Mouse (Mus musculus): ENCODE data around the gene Fam241a.

Fam241a gene

DNA sequence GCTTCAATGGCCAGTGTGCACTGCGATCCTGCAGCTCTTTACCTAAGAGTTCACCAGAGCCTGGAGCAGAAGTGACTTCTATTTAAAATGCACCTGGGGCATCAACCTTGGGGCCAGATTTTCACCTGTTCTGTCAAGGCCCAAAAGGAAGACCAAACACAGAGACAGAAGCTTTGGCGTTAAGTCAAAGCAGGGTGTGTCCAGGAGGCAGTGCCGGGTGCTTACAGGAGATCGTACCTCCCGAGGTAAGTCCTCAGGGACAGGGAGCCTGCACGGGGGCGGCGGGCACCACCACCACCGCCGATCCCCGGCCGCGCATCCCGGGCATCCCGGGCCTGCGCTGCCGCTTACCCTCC, 59.3 kb downstream of the Fam241a start:
- DNase-seq (ENCODE audit: low read depth, low spot score), result peak; percentile 27

DNA sequence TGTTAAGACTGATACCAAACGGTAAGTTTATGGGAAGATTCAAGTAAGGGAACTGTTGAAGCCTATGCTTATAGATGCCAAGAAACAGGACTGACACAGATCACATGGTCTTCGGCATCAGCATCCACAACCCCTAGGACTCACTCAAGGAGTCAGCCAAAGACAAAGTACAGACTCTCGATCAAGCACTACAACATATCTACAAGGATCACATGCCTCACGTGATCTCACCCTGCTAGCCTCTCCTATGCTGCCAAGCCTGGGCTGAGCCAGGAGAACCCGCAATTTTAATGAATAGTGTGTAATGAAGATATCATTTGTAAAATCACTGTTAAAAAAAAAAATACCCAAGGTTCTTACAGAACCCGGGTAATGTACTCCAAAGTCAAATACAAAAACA, 60.5 kb downstream of the Fam241a start:
- no peak for DNase-seq (ENCODE audit: low read depth, low spot score)

DNA sequence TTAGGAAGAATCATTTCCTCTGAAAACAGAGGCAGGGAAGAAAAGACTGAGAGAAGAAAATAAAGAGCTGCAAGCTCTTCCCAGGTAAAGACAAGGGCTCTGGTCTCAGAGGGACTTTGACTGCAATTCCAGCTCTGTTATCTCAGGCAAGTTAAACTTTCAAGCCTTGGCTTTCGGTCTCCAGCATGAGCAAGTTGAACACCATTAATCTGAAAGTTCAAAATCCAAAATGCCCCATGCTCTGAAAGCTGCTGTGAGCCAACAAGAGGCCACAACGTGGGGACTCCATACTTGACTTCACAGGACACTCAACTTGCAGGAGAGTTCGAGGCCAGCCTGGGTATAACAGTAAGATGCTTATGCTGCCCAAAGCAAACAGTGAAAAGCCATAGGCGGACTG, 62.1 kb downstream of the Fam241a start:
- DNase-seq (ENCODE audit: low read depth, low spot score), result no peak

DNA sequence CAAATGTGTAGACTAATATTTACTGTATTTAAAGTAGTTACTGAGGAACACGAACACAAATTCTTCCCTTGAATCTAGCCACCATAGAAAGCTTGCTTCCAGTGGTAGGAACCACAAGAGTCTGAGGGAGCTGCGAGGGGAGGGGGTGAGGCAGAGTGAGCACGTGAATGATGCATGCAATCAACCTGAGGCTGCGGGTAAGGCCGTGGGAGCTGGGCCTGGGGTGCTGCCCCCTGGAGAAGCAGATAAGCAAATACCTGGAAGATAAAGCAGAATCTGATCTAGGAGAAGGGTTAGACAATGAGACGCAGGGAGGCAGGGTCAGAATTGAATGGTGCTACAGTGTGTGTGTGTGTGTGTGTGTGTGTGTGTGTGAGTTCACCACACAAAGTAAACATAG, 65.0 kb downstream of the Fam241a start:
- no peak for DNase-seq (ENCODE audit: low read depth, low spot score)

DNA sequence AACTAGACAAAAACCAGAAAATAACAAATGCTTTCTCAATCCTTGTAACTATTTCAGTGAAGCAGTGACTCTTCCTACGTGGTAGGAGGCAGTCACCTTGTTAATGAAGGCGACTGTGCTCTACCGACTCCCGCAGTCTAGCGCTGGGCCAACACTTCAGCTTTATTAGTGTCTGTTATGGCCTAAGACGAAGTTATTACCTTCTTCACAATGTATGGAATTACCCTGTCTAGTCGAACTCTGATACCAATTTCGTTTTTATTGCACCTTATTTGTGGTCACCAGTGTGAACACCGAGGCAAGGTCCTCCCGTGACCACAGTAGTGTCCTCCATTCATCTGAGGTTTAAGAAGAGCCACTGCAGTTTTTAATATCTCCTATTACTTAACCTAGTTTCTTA, 65.9 kb downstream of the Fam241a start:
- DNase-seq (ENCODE audit: low read depth, low spot score), result no peak

DNA sequence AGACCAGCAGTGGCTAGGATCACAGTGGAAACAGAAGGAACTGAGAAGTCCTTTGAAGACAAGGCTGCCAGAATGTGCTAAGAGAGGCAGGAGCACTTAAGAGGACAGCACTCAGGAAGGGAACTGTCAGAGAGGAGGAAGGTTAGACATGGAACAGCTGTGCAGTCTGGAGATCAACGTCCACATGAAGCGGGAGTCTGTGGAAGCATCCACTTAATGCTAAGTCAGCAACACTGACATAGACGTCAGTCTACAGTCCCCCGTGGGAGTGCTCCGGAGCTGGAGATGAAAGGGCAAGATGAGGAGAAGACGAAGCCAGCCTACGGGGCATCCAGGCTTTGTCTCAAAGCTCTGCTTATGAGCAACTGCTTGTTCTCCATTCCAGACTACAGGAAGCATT, 69.0 kb downstream of the Fam241a start:
- peak; percentile 16 for DNase-seq (ENCODE audit: low read depth, low spot score)

DNA sequence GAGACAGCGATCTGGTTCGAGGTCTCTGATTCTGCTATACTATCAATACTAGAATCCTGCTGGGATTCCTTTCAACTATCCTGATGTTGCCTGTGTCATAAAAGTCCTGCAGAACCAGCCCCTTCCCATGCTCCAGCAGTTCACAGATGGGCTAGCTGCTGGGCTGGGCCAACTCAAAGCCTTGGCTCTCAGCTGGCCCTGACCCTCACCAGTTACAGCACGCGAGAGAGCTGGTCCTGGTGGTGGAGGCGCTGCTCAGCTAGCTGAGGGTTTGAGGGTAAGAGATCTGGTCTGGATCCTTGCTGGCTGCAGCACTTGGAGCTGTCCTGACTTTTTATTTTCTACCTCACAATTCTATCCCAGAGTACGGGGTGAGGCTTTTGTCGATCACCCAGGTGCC, 69.6 kb downstream of the Fam241a start:
- no peak for DNase-seq (ENCODE audit: low read depth, low spot score)

DNA sequence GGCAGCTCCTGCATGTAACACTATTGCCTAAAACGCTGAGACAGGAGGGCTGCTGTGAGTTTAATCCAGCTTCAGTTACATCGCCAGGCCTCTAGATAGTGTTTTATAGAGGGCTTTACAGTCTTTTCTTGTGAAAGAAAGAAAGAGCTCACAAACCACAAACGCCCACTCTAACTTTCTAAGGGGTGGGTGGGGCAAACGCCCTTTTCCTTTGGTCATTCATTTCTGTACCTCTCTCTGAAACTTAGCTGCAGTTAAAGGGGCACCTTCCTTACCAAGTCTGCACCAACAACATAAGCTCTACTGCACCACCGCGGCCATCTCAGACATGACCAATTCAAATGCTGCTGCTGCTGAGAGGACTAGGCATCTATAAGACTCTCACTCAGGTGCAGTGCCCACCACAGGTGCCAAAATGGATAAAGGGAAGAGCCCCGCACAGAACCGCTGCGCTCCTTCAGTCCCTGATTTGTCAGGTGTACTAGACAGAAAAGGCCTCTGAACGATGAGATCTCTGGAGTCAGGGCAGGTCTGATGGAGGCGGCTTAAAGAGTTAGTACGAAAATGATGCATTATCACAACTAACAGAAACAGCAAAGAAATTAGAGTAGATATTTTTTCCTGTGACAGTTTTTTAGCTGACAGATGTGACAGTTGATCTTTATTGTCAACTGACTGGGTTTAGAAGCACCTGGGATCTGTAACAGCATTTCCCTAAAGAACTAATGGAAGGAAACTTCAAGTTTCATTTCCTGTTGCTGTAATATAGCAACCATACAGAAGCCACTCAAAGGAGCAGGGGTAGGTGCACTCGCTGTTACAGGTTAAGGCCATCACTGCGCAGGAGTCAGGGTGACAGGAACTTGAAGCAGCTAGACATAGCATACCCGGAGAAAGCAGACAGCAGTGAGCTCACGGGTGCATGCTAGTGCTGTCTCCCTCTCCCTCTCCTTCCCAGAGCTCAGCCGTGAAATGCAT, 71.9 kb downstream of the Fam241a start:
- no peak for DNase-seq (ENCODE audit: low read depth, low spot score)

DNA sequence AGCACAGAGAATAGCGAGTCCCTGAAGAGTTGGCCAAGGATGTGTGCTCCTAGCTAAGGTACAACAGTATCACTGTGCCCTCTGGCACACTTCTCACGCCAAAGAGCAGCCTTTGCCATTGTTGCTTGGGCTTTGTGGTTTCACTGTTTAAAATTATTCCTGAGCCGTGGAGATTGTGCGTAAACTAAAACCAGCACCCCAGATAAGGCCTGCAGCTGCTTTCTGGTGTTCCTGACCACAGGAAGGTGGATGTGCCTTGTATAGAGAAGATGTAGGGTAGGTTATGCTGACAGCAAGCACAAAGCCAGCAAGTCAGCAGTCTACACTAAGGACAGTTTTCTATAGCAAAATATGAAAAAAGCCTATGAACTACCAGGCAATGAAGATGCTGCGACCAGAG, 74.9 kb downstream of the Fam241a start:
- no peak for DNase-seq (ENCODE audit: low read depth, low spot score)

DNA sequence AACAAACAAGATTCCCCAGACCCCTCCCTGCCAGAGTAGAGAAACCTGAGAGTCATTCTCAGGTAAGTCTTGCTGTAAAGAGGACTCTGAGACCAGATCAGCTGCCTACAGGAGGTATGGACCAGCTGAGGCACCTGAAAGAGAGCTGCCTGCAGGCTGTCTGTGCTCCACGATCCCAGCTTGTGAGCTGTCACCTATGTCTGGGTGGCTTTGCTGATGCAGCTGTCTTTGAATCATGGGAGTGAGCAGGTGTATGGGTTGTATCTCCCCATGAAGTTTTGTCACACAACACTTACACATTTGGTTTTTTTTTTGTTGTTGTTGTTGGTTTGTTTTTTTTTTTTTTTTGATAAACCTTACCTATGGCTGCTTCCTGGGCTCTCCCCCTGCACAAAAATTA, 75.7 kb downstream of the Fam241a start:
- no peak for DNase-seq (ENCODE audit: low read depth, low spot score)
